Mouse (Mus musculus) layer of hippocampus, postnatal 25 days (tissue): ENCODE measurements around the gene Mllt11. TPM values are rescaled to one million over a fixed set of nuclear protein-coding genes. Genes with fewer than 3 reads are reported as not detected.
"Not testable (repeated sequence)": the region's sequence is repeated elsewhere in the genome, so short reads cannot be mapped to it uniquely, and the experiment has no call there.

Source experiments
- DNase-seq, 2 experiments: peaks; one replicate each; pipeline ENCODE4 v3.0.0; 2022; ENCODE audit warnings: mixed read lengths in 2 of 2, low spot score in 1 of 2; ENCODE audit errors: extremely low spot score in 1 of 2
- total RNA-seq, 2 experiments: library from RNA; stranded (reverse); gene quantifications; 2 replicates each; pipeline ENCODE4 v1.2.3; 2021

The Mllt11 gene
- total RNA-seq, 2 experiments from 2014 or later: 350 to 366 TPM

DNA sequence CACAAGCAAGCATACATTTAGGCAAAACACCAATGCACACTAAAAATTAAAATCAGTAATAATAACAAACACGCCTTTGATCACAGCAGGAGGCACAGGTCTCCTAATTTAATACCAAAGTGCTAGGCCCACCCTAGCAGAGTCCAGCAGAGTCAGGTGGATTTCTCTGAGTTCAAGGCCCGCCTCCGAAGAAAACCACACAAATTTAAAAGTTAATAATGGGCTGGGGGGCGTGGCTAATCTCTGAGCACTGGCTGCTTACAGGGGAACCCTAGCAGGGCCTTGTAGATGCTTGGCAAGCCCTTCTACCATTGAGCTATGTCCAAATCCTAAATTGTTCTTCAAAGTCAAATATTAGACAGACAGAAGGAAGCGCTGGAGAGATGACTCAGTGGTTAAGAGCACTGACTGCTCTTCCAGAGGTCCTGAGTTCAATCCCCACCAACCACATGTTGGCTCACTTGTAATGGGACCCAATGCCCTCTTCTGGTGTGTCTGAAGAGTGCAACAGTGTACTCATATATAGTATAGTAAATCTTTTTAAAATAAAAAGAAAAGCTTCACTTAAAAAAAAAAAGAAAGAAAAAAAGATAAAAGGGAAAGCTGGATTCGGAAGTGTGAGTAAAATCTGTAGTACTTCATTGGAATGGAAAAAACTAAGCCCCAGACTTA is 13.4 kb downstream of the Mllt11 start:
- no peak for DNase-seq

DNA sequence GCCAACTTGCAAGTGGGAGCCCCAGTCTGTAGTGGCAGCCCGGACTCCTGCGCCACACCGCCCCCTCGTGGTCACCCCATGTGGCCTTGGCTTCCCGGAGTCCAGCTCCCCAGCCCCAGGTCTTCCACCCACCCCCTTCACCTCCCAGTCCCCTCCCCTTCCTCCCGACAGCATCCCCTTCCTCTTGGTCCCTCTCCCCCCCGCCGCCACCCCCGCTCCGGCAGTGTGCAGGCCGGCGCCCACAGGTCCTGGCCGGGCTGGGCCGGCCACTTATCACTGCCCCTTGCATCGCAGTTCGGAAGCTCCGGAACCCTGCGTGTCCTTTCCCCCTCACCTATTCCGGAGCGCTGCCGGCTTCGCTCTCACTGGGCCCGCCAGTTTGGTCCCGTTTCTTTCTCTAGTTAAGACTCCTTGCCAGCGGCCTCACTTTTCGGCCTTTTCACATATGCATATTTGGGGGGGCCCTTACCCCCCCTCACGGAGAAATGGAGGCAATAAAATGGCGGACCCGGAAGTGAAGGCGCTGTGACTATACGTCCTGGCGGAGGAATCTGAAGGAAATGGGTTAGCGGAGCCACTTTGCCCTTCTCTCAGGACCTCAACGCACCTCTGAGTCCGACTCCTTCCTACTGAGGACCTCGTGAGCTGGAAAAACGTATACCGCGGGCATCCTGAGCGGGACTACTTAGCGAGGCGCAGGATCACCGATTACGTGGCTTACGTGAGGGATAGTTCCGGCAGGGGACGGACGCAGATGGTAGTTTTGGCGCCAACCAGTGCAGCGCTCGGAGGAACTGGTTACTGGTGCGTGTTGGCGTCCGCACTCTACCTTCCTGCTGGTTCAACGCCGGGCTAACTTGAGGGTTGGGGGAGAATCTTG is 14.5 kb downstream of the Mllt11 start, which contains the start of gene Gabpb2:
Gene Gabpb2 (minus strand): TSS at position 662 of the 880 bp plus-strand sequence.
- peak; percentile 84 to 96 for DNase-seq

DNA sequence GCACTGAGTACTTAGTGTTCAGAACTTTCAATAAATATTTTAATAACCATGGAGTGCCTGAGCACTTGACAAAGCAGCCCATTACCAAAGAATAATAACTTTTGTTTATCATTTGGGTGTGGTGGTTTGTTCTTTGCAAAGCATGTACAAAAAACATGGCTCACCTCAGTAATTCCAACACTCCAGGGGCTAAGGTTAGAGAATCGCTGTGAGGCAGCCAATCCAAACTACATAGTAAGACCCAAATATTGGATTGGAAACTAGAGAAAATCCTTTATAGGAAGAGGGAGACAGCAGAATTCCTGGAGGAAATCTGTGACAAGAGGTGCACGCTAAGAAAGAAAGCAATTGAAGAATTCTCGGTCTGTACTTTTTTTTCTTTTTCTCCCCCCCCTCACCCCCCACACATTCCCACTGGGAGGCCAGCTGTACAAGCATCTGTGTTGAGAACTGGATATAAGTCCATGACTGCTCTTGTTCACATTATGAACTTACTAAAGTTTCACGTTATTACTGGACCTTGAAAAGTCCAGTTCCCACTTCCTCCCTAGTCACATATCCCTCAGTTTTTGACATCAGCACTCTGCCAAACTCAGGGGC is 15.2 kb downstream of the Mllt11 start:
- no peak for DNase-seq

DNA sequence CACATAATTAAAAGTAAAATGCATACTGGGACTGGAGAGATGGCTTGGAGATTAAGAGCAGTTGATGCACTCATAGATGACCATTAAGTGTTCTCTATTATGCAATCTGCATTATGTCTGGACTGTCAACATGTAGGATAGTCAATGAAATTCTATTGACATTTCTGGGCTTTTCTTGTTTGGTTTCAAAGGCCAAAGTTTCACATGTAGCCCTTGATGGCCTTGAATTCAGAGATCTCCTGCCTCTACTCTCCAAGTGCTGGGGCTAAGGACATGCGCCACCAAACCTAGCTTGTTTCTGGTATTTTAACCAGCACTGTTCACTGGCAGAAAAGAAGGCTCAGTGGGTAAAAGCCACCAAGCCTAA is 18.4 kb downstream of the Mllt11 start:
- no peak for DNase-seq

- not testable (repeated sequence) for DNase-seq
These were observed 18.9 kb downstream of the Mllt11 start for GRCm38 (mm10) chr3:95212889-95213608.

DNA sequence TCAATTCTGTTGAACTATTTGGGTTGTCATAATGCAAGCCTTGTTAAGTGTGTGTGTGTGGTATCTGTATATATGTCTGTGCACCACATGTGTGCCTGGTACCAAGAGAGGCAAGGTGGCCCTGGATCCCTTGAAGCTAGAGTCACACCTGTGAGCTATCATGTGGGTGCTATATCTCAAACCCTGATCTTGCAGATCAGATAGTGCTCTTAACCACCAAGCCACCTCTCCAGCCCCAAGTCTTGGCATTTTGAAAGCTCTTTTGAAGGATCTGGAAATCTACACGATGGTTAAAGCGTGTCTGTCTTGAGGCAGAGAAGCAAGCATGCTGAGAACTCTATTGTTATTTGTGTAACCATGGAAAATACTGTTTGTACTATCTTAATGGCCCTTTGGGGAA is 21.4 kb downstream of the Mllt11 start:
- no peak for DNase-seq

DNA sequence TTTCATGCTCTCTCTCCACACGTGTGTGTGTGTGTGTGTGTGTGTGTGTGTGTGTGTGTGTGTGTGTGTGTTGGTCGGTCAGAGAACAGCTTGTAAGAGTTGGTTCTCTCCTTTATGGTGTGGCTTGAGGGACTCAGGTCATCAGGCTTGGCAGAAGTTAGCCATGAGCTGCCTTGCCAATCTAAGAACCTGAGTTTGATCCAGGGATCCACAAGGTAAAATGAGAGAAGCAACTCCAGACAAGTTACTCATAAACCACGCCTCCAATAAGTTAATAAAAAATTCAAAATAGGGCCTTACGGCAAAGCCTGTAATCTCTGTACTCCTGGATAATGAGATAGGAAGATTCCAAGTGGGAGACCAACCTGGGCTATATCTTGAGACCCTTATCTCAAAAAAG is 23.7 kb downstream of the Mllt11 start:
- DNase-seq: no peak

DNA sequence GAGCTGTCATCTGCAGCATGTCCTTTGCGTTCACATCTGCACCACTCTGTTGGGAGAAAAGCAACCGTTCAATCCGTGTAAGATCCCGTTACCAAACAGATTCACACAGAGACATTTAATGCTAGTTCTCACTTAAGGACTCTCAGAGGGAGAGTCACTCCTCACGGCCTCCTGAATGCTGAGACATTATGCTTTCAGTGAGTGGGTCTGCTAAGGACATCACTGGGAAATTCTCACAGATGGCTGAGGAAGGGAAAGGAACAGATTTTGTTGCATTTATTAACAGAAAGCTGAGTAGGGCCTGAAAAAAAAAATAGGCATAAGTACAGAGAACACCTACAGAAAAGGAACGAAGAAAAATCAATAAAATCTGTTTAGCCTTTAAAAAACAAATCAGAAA is 28.1 kb downstream of the Mllt11 start:
- DNase-seq: no peak

DNA sequence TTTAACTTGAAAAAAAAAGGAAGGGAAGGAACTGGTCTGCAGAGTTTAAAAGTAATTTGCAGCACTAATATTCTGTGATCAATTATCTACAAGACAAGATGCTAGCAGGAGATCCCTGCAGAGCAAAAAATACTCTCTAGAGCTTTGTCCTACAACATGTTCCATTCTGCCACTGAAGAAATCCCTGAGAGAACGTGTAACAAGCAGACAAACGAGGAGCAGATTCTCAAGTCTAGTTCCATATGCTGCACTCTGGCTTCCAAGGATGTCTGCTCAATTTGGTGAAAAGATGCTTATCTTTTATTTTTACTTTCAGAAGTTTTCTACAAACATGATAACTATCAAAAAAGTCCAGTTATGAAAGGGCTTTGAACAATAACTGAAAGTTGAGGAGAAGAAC is 31.4 kb downstream of the Mllt11 start:
- no peak for DNase-seq

DNA sequence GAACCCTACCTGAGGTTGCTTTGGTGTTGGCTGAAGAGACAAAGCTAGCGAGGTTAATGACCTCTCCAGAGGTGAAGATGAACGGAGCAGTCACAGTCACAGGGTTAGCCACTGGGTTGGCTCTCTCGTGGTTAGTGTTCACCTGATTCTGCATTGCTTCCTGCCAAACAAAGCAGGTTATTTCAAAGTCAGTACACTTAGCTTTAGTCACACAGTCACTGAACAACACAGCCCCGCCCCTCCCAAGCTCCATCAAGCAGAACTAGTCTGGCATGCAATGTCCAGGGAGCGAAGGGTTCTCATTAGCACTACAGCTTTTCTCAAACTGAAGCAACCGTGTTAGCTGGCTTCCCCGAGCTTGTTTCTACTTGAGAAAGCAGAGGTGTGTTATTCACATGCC is 31.8 kb downstream of the Mllt11 start:
- DNase-seq: no peak

GRCm38 (mm10) chr3:95199101-95199500 is 32.9 kb downstream of the Mllt11 start:
- no peak for DNase-seq

GRCm38 (mm10) chr3:95195772-95196171 is 36.2 kb downstream of the Mllt11 start:
- DNase-seq: no peak

DNA sequence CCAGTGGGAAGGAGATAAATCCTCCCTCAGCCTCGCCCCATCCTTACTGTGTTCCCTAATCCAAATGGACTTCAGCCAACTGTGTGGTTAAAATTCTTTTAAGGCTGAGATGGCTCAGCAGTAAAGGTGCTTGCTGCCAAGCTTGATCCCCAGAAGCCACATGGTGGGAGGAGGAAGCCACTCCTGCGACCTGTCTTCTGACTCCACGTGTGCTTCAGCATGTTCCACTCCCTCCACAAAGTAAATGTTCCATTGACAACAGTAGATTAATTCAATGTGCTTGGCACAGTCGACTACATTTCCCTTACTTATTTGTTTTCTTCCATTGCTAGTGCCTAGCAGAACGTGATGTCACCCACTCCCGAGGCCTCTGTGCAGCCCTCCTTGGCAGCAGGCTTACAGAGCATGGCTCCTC is 37.2 kb downstream of the Mllt11 start:
- DNase-seq: no peak

GRCm38 (mm10) chr3:95186888-95187287 is 45.1 kb downstream of the Mllt11 start:
- no peak for DNase-seq

DNA sequence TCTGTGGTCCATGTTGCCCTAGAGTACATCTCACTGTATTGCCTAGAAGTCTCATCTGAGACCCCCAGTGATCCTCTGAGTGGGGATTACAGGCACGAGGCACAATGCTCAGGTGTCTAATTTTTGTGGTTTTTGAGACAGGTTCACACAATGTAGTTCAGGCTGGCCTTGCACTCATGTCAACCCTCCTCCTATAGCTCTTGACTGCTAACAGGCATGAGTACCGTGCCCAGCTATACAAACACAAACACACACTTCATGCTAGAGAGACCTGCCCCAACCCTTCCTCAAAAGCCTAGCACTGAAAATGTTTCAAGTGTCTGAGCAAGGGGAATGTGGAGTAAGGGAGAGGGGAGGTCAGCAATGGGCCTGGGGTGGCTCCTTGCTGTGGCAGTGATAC is 45.9 kb downstream of the Mllt11 start:
- no peak for DNase-seq

DNA sequence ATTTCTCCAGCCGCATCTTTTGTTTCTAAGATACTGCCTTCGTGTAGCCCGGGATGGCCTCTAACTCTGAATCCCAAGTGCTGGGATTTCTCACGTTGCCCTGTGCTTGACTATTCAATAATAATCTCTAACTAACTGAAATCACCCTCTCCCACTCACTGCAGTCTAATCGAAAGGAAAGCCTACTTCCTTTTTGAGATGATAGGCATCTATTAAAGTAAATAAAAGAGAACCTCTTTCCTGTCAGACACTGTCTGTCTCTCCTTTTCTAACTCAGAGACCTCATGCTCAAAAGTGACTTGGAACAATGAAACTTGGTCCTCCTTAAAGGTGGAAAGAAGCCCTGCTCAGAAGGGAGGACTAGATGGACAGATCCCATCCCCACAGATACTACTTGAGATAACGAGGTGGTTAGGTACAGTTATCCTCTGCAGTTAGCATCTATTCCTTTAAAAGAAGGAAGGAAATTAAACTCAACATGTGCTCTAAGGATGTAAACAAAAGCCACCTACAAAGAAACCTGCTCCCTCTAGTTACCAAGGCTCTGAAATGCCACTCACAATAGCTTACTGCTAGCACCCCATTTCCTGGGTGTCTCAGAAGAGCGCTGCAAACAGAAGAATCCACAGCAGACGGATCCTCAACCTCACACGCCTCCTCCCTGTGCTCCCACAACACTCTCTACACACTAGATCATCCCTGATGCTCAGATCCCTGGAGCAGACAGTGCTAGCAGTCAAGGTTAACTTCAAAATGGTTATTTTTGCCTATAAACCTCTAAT is 47.0 kb downstream of the Mllt11 start:
- DNase-seq: no peak

GRCm38 (mm10) chr3:95181841-95182240 is 50.1 kb downstream of the Mllt11 start:
- DNase-seq: no peak

GRCm38 (mm10) chr3:95179890-95180289 is 52.1 kb downstream of the Mllt11 start:
- DNase-seq: no peak

- no peak for DNase-seq
These were observed 53.0 kb downstream of the Mllt11 start for GRCm38 (mm10) chr3:95178948-95179347.

DNA sequence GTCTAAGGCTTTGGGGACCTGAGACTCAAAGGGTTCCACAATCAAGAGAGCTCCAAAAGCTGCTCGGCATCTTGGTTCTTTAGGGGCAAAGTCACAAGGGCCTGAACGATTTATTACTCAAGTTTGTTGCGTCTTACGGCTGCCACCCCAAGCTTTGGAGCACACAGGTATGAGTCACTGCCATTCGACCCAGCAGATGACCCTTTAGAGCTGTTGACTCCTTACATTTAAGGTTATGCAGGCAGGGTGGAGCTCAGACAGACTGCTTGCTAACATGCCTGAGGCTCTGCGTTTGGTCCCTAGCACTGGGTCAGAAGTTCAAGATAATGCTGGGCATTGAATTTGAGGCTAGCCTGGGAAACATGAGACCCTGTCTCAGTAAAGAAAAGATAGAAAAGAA is 54.4 kb downstream of the Mllt11 start:
- no peak for DNase-seq
